Mouse (Mus musculus): ENCODE data around the gene Ascl5. TPM values are rescaled to one million over a fixed set of nuclear protein-coding genes. Genes with fewer than 3 reads are reported as not detected.

Gene Ascl5
- total and polyA plus RNA-seq, 2 experiments from 2014 or later = not detected

DNA sequence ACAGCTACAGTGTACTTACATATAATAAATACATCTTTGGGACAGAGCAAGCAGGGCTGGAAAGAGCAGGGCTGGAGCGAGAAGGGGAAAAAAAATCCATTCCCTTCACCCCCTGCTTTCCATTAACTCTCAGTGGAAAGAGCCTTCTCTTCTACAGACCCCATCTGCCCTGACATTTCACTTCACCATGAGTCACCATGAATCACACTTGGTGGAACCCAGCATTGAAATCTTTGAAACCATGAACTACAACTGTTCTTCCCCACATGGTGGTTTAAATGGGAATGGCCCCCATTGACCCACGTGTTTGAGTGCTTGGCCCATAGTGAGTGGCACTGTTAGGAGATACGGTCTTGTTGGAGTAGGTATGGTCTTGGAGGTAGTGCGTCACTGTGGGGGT lies 40.4 kb upstream of the Ascl5 start:
- H3K4me2 ChIP-seq (ENCODE audit: low read depth, low read length) = no peak overlapping the region
- DNase-seq (ENCODE audit: low spot score) = no peak
- ATAC-seq (ENCODE audit: insufficient read depth, low read depth) = no peak
- no peak overlapping the region for H3K9ac ChIP-seq (replicated peaks; ENCODE audit: low read depth, low read length)
- H3K4me1 ChIP-seq (ENCODE audit: control insufficient read depth, insufficient read depth) = 0 out of 2 replicates have a peak, but pooled peaks cover 4% of the 10 kb centered on the region
- no peaks in the 10 kb centered on the region for H3K27me3 ChIP-seq (ENCODE audit: control insufficient read depth, insufficient read depth, low read length)
- H3K9me3 ChIP-seq (replicated peaks; ENCODE audit: control insufficient read depth, low read length) = peaks cover 4% of the 10 kb centered on the region
- 85% methylated on average over 4 of the region's 4 CpGs for WGBS
- no peak overlapping the region for H3K4me3 ChIP-seq (ENCODE audit: low read depth, low read length)
- no peaks in the 10 kb centered on the region for H3K36me3 ChIP-seq (replicated peaks; ENCODE audit: control insufficient read depth, insufficient read depth, low read length)
- H3K27ac ChIP-seq (ENCODE audit: low read depth) = no peak overlapping the region
- no peak for TF ChIP-seq CTCF (IDR thresholded peaks at IDR 0.05; ENCODE audit: low read depth)
- TF ChIP-seq EP300 (IDR thresholded peaks at IDR 0.05; ENCODE audit: low read depth) = no peak

DNA sequence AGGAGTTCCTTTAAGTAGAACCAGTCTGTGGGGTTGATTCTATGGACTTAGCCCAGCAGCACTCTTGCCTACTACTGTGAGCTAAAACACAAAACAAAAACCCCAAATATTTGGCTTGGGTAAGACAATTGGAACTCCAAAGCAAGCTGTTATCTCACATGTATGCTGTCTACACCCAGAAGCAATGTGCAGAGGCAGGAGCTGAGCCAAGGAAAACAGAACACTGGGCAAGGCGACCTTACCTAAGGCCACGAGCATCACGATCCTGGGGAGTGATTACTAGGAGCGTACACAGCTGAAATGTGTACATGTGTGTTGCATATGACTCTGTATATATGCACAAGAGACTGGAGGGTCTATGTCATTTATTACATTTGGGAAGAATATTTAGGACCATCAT lies 37.1 kb upstream of the Ascl5 start:
- WGBS = 44% methylated on average over 4 of the region's 4 CpGs
- TF ChIP-seq CTCF (IDR thresholded peaks at IDR 0.05; ENCODE audit: low read depth) = no peak
- TF ChIP-seq EP300 (IDR thresholded peaks at IDR 0.05; ENCODE audit: low read depth) = no peak

GRCm38 (mm10) chr1:136014796-136015502 lies 35.7 kb upstream of the Ascl5 start:
- Histone ChIP-seq H3K27ac (ENCODE audit: low read depth) (no peak overlapping the region), H3K4me1 (ENCODE audit: control insufficient read depth, insufficient read depth) (0 out of 2 replicates have a peak, but pooled peaks cover 12% of the 10 kb centered on the region), H3K27me3 (ENCODE audit: control insufficient read depth, insufficient read depth, low read length) (no peaks in the 10 kb centered on the region), H3K4me2 (ENCODE audit: low read depth, low read length) (no peak overlapping the region), H3K36me3 (replicated peaks; ENCODE audit: control insufficient read depth, insufficient read depth, low read length) (no peaks in the 10 kb centered on the region), H3K9ac (replicated peaks; ENCODE audit: low read depth, low read length) (no peak overlapping the region), H3K4me3 (ENCODE audit: low read depth, low read length) (no peak overlapping the region), H3K9me3 (replicated peaks; ENCODE audit: control insufficient read depth, low read length) (peaks cover 4% of the 10 kb centered on the region)
- no peak for ATAC-seq (ENCODE audit: insufficient read depth, low read depth)
- 43% methylated on average over 2 of the region's 2 CpGs for WGBS
- TF ChIP-seq EP300 (IDR thresholded peaks at IDR 0.05; ENCODE audit: low read depth) (no peak), CTCF (IDR thresholded peaks at IDR 0.05; ENCODE audit: low read depth) (no peak)
- no peak for DNase-seq (ENCODE audit: low spot score)

More for the DNA sequence above, 37.1 kb upstream of the Ascl5 start:
- ATAC-seq (ENCODE audit: insufficient read depth, low read depth) (no peak), DNase-seq (ENCODE audit: low spot score) (no peak)
- Histone ChIP-seq H3K9ac (replicated peaks; ENCODE audit: low read depth, low read length) (no peak overlapping the region), H3K4me3 (ENCODE audit: low read depth, low read length) (no peak overlapping the region), H3K27me3 (ENCODE audit: control insufficient read depth, insufficient read depth, low read length) (no peaks in the 10 kb centered on the region), H3K4me1 (ENCODE audit: control insufficient read depth, insufficient read depth) (0 out of 2 replicates have a peak, but pooled peaks cover 3% of the 10 kb centered on the region), H3K36me3 (replicated peaks; ENCODE audit: control insufficient read depth, insufficient read depth, low read length) (no peaks in the 10 kb centered on the region), H3K4me2 (ENCODE audit: low read depth, low read length) (no peak overlapping the region), H3K27ac (ENCODE audit: low read depth) (no peak overlapping the region), H3K9me3 (replicated peaks; ENCODE audit: control insufficient read depth, low read length) (peaks cover 4% of the 10 kb centered on the region)

- DNase-seq (ENCODE audit: low spot score) (no peak), ATAC-seq (ENCODE audit: insufficient read depth, low read depth) (no peak)
- WGBS = 73% methylated on average over 2 of the region's 2 CpGs
- Histone ChIP-seq H3K4me3 (ENCODE audit: low read depth, low read length) (peak overlapping the region; percentile 97), H3K9me3 (replicated peaks; ENCODE audit: control insufficient read depth, low read length) (no peaks in the 10 kb centered on the region), H3K27ac (ENCODE audit: low read depth) (no peak overlapping the region), H3K36me3 (replicated peaks; ENCODE audit: control insufficient read depth, insufficient read depth, low read length) (0 out of 2 replicates have a peak, but pooled peaks cover 7% of the 10 kb centered on the region), H3K27me3 (ENCODE audit: control insufficient read depth, insufficient read depth, low read length) (no peaks in the 10 kb centered on the region), H3K4me2 (ENCODE audit: low read depth, low read length) (peak overlapping the region; percentile 96), H3K9ac (replicated peaks; ENCODE audit: low read depth, low read length) (no peak overlapping the region; the same call in 1 of the 2 replicates), H3K4me1 (ENCODE audit: control insufficient read depth, insufficient read depth) (0 out of 2 replicates have a peak, but pooled peaks cover 12% of the 10 kb centered on the region)
- TF ChIP-seq EP300 (IDR thresholded peaks at IDR 0.05; ENCODE audit: low read depth) = no peak
- TF ChIP-seq CTCF (IDR thresholded peaks at IDR 0.05; ENCODE audit: low read depth) = no peak
Observed at GRCm38 (mm10) chr1:136017307-136017706, 33.3 kb upstream of the Ascl5 start.

GRCm38 (mm10) chr1:136017907-136018313 lies 32.7 kb upstream of the Ascl5 start:
- Histone ChIP-seq H3K36me3 (replicated peaks; ENCODE audit: control insufficient read depth, insufficient read depth, low read length) (peaks cover 7% of the 10 kb centered on the region; the same call in 1 of the 2 replicates), H3K27me3 (ENCODE audit: control insufficient read depth, insufficient read depth, low read length) (no peaks in the 10 kb centered on the region), H3K4me1 (ENCODE audit: control insufficient read depth, insufficient read depth) (0 out of 2 replicates have a peak, but pooled peaks cover 12% of the 10 kb centered on the region), H3K4me3 (ENCODE audit: low read depth, low read length) (peak overlapping the region; percentile 97), H3K9me3 (replicated peaks; ENCODE audit: control insufficient read depth, low read length) (no peaks in the 10 kb centered on the region), H3K9ac (replicated peaks; ENCODE audit: low read depth, low read length) (peak overlapping the region; percentile 87), H3K4me2 (ENCODE audit: low read depth, low read length) (peak overlapping the region; percentile 96), H3K27ac (ENCODE audit: low read depth) (peak overlapping the region; percentile 23; the same call in 1 of the 2 replicates)
- peak; percentile 99 for ATAC-seq (ENCODE audit: insufficient read depth, low read depth)
- WGBS = under 1% methylated on average over 22 of the region's 22 CpGs
- TF ChIP-seq CTCF (IDR thresholded peaks at IDR 0.05; ENCODE audit: low read depth) (no peak), EP300 (IDR thresholded peaks at IDR 0.05; ENCODE audit: low read depth) (no peak)
- DNase-seq (ENCODE audit: low spot score) = peak; percentile 95

All from heart, postnatal 0 days (tissue).